Mouse (Mus musculus) liver, adult 2 months (tissue): ENCODE data around the gene Tgfbr3. TPM values are rescaled to one million over a fixed set of nuclear protein-coding genes. Genes with fewer than 3 reads are reported as not detected.

ENCODE experiments used
- DNase-seq: peaks from one replicate; pipeline ENCODE4 v3.0.0-alpha.2; 2011; ENCODE audit warnings: low read depth, low spot score; ENCODE audit errors: extremely low read depth
- H3K27ac ChIP-seq: fragments of 200-500 bp; replicated peaks from 2 replicates; pipeline ENCODE4 v1.5.1; 2012; ENCODE audit warnings: low read depth, mild to moderate bottlenecking, control low read depth, inconsistent platforms, low read length; ENCODE audit not compliant: insufficient read depth
- H3K27me3 ChIP-seq: fragments of 200-500 bp; 2 replicates; pipeline ENCODE4 v1.6.1; 2012; ENCODE audit warnings: mild to moderate bottlenecking, moderate library complexity, low read length, inconsistent platforms; ENCODE audit not compliant: control insufficient read depth, insufficient read depth
- H3K36me3 ChIP-seq: fragments of 200-500 bp; 2 replicates; pipeline ENCODE4 v1.6.1; 2012; ENCODE audit warnings: low read length, inconsistent platforms; ENCODE audit not compliant: control insufficient read depth, insufficient read depth
- H3K4me1 ChIP-seq: fragments of 200-500 bp; 2 replicates; pipeline ENCODE4 v1.6.1; 2011; ENCODE audit warnings: low read length; ENCODE audit not compliant: control insufficient read depth, insufficient read depth
- H3K4me3 ChIP-seq: fragments of 200-500 bp; 2 replicates; pipeline ENCODE4 v1.5.1; 2011; ENCODE audit warnings: low read depth, mild to moderate bottlenecking, control low read depth, low read length, moderate library complexity; ENCODE audit not compliant: insufficient read depth
- H3K79me2 ChIP-seq: fragments of 200-500 bp; 2 replicates; pipeline ENCODE4 v1.6.1; 2012; ENCODE audit warnings: inconsistent platforms, mild to moderate bottlenecking, low read length, moderate library complexity; ENCODE audit not compliant: control insufficient read depth, insufficient read depth
- H3K9ac ChIP-seq: fragments of 200-500 bp; 2 replicates; pipeline ENCODE4 v1.6.1; 2012; ENCODE audit warnings: low read depth, mild to moderate bottlenecking, control low read depth, inconsistent platforms, low read length
- CTCF ChIP-seq: fragments of 200-500 bp; IDR thresholded peaks from 2 replicates; pipeline ENCODE4 v1.5.1; 2011; ENCODE audit warnings: low read depth, low read length, control low read depth
- POLR2A ChIP-seq: fragments of 200-500 bp; IDR thresholded peaks from 2 replicates; pipeline ENCODE4 v1.6.1; 2011; ENCODE audit warnings: low read length, control low read depth; ENCODE audit not compliant: insufficient read depth; ENCODE audit errors: extremely low read depth
- WGBS: fragments of 180-500 bp; shearing (Covaris S2); methylation state at CpG from one replicate; pipeline ENCODE4 v1.1.7; 2018; 5-methylcytosine and 5-hydroxymethylcytosine counted together
- polyA plus RNA-seq: library from polyadenylated mRNA; depleted of rRNA; stranded (reverse); fragments of >200 nt; gene quantifications from 2 replicates; pipeline ENCODE4 v1.2.3, GENCODE M21; 2012
- total RNA-seq: library from RNA; depleted of rRNA; stranded (reverse); fragments of >200 nt; gene quantifications from 2 replicates; pipeline ENCODE4 v1.2.3, GENCODE M21; 2014

Gene Tgfbr3
- total and polyA plus RNA-seq, 2 experiments, result 4.0 to 6.6 TPM

GRCm38 (mm10) chr5:107086166-107086565, 203.3 kb downstream of the Tgfbr3 start:
- 86% methylated on average over 5 of the region's 5 CpGs for whole genome bisulfite sequencing
- Histone ChIP-seq H3K27me3 (no peaks in the 10 kb centered on the region), H3K4me1 (peaks cover 2% of the 10 kb centered on the region; the same call in 1 of the 2 replicates), H3K9ac (no peak overlapping the region), H3K27ac (no peak overlapping the region; the same call in 1 of the 2 replicates), H3K79me2 (no peaks in the 10 kb centered on the region), H3K36me3 (no peaks in the 10 kb centered on the region), H3K4me3 (no peak overlapping the region)
- TF ChIP-seq POLR2A, result no peak
- TF ChIP-seq CTCF, result no peak
- no peak for DNase-seq

GRCm38 (mm10) chr5:107084431-107084830, 205.0 kb downstream of the Tgfbr3 start:
- no peak for DNase-seq
- Histone ChIP-seq H3K4me3 (no peak overlapping the region), H3K9ac (no peak overlapping the region), H3K36me3 (no peaks in the 10 kb centered on the region), H3K79me2 (no peaks in the 10 kb centered on the region), H3K27me3 (no peaks in the 10 kb centered on the region), H3K4me1 (peaks cover 4% of the 10 kb centered on the region), H3K27ac (no peak overlapping the region)
- no peak for TF ChIP-seq POLR2A
- no peak for TF ChIP-seq CTCF
- 88% methylated on average over 4 of the region's 4 CpGs for WGBS

DNA sequence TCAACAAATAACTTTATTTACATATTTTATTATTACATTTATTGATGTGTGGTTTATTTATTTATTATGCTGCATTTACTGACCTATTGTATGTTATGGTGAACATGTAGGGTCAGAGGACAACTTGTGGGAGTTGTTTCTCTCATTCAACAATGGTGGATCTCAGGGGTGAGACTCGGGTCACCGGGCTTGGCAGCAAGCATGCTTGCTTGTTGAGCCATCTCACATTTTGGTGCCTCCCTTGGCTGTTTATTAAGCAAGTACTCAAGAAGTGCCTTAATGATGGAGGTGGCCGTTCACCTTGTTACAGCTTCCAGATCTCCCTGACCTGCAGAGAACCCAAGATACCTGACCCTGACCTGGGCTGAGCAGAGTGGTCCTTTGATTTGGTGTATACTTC, 207.4 kb downstream of the Tgfbr3 start:
- WGBS, result 81% methylated on average over 3 of the region's 3 CpGs
- Histone ChIP-seq H3K4me3 (no peak overlapping the region), H3K4me1 (peaks cover 2% of the 10 kb centered on the region; the same call in 1 of the 2 replicates), H3K9ac (no peak overlapping the region), H3K36me3 (no peaks in the 10 kb centered on the region), H3K27me3 (no peaks in the 10 kb centered on the region), H3K27ac (no peak overlapping the region), H3K79me2 (no peaks in the 10 kb centered on the region)
- TF ChIP-seq CTCF (no peak), POLR2A (no peak)
- no peak for DNase-seq

- Histone ChIP-seq H3K4me1 (peaks cover 2% of the 10 kb centered on the region; the same call in 1 of the 2 replicates), H3K27me3 (no peaks in the 10 kb centered on the region), H3K36me3 (no peaks in the 10 kb centered on the region), H3K9ac (no peak overlapping the region), H3K79me2 (no peaks in the 10 kb centered on the region), H3K27ac (no peak overlapping the region), H3K4me3 (no peak overlapping the region)
- DNase-seq, result no peak
- TF ChIP-seq POLR2A, result no peak
- TF ChIP-seq CTCF, result no peak
- 66% methylated on average over 12 of the region's 12 CpGs for WGBS
Measured at GRCm38 (mm10) chr5:107080986-107081624, 208.3 kb downstream of the Tgfbr3 start.

DNA sequence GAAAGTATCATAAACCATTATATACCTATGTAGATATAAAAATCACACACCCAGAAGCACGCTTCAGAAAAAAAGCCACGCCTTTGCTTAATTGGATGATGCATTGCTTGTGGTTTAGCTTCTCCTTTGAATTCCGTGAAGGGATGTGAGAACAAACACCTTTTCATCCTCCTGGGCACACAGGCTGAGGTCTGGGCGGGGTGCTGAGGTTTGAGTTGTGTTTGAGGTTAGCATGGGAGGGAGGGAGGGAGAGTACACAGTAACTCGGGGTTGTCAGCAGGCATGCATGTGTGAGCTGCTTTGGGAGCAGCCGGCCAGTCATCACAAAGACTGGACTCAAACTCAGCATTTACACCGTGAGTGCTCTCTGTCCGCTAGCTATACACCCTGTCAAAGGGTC, 209.5 kb downstream of the Tgfbr3 start:
- no peak overlapping the region for H3K4me3 ChIP-seq
- no peak overlapping the region for H3K9ac ChIP-seq
- H3K4me1 ChIP-seq, result peaks cover 5% of the 10 kb centered on the region; the same call in 1 of the 2 replicates
- no peak overlapping the region for H3K27ac ChIP-seq
- H3K27me3 ChIP-seq, result no peaks in the 10 kb centered on the region
- no peak for DNase-seq
- no peaks in the 10 kb centered on the region for H3K36me3 ChIP-seq
- H3K79me2 ChIP-seq, result no peaks in the 10 kb centered on the region
- TF ChIP-seq CTCF (no peak), POLR2A (no peak)
- WGBS, result 50% methylated on average over 8 of the region's 8 CpGs

DNA sequence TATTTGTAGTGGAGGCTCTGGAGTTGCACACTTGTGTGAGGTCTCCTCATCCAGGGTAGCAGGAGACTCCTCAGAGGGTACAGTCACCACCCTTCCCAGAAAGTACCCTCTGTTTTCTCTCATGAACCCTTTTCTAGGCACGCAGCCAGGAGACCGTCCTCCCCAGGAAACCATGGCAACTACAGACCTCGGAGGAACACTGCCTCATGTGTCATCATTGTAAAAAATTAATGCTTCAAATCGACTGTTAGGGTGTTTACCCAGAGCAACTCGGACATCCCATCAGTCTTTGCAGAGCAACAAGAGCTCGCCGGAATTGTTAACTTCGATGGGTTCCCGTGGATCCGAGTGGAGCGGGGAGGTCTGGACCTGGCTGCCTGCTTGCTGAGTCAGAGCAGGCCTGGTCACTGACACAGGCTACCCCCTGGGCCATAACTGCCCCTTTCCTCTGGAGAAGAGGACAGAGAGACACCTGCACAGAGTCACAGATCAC, 210.2 kb downstream of the Tgfbr3 start:
- TF ChIP-seq CTCF, result no peak
- TF ChIP-seq POLR2A, result no peak

More for the DNA sequence above, 210.2 kb downstream of the Tgfbr3 start:
- peaks cover 5% of the 10 kb centered on the region; the same call in 1 of the 2 replicates for H3K4me1 ChIP-seq
- no peak overlapping the region for H3K9ac ChIP-seq
- H3K27ac ChIP-seq, result no peak overlapping the region; the same call in 1 of the 2 replicates
- no peaks in the 10 kb centered on the region for H3K27me3 ChIP-seq
- no peaks in the 10 kb centered on the region for H3K79me2 ChIP-seq
- H3K4me3 ChIP-seq, result no peak overlapping the region
- peak; percentile 9 for DNase-seq
- whole genome bisulfite sequencing, result 54% methylated on average over 11 of the region's 11 CpGs
- no peaks in the 10 kb centered on the region for H3K36me3 ChIP-seq
